Mouse (Mus musculus) midbrain, embryonic 16.5 days (tissue): ENCODE measurements around the gene Ankrd34a. TPM values are rescaled to one million over a fixed set of nuclear protein-coding genes. Genes with fewer than 3 reads are reported as not detected.

Source experiments
- ATAC-seq: fragments of 200-750 bp; cut with Nextera tagmentation; 2 replicates; pipeline ENCODE4 v1.8.0; 2017; ENCODE audit warnings: moderate TSS enrichment
- H3K27ac ChIP-seq: fragments of 300-500 bp; sonication (generic); 2 replicates; pipeline ENCODE4 v1.5.1; 2014; ENCODE audit warnings: mild to moderate bottlenecking, low read length, mixed read lengths
- H3K27me3 ChIP-seq: fragments of 300-500 bp; sonication (generic); 2 replicates; pipeline ENCODE4 v1.6.1; 2014; ENCODE audit warnings: low read depth, low read length, mixed read lengths; ENCODE audit not compliant: control insufficient read depth, insufficient read depth
- H3K36me3 ChIP-seq: fragments of 300-500 bp; sonication (generic); 2 replicates; pipeline ENCODE4 v1.6.1; 2014; ENCODE audit warnings: mild to moderate bottlenecking, low read length, moderate library complexity, mixed read lengths; ENCODE audit not compliant: control insufficient read depth, insufficient read depth
- H3K4me1 ChIP-seq: fragments of 300-500 bp; sonication (generic); 2 replicates; pipeline ENCODE4 v1.6.1; 2014; ENCODE audit warnings: mild to moderate bottlenecking, low read length, mixed read lengths; ENCODE audit not compliant: control insufficient read depth, insufficient read depth
- H3K4me2 ChIP-seq: fragments of 300-500 bp; sonication (generic); 2 replicates; pipeline ENCODE4 v1.6.1; 2014; ENCODE audit warnings: mild to moderate bottlenecking, low read length, mixed read lengths
- H3K4me3 ChIP-seq: fragments of 300-500 bp; sonication (generic); 2 replicates; pipeline ENCODE4 v1.5.1; 2014; ENCODE audit warnings: low read depth, mild to moderate bottlenecking, low read length, moderate library complexity, mixed read lengths
- H3K9ac ChIP-seq: fragments of 300-500 bp; sonication (generic); 2 replicates; pipeline ENCODE4 v1.6.1; 2014; ENCODE audit warnings: low read depth, low read length, mixed read lengths
- H3K9me3 ChIP-seq: fragments of 300-500 bp; sonication (generic); replicated peaks from 2 replicates; pipeline ENCODE4 v1.6.1; 2014; ENCODE audit warnings: mild to moderate bottlenecking, low read length, mixed read lengths; ENCODE audit not compliant: control insufficient read depth, poor library complexity, severe bottlenecking
- WGBS: fragments of 180-500 bp; shearing (Covaris S2); extraction: QIAGEN DNeasy Blood & Tissue Kit; methylation state at CpG from one replicate; pipeline ENCODE4 v1.1.7; 2014; 5-methylcytosine and 5-hydroxymethylcytosine counted together
- polyA plus RNA-seq: library from polyadenylated mRNA; unstranded; fragments of >200 nt; fragmentation: Nextera tagmentation; extraction: Ambion mirVana; gene quantifications from 2 replicates; pipeline ENCODE4 v1.2.1, GENCODE M21; 2015

Ankrd34a gene
- polyA plus RNA-seq, 1 experiment from 2014 or later: 20.6 TPM

GRCm38 (mm10) chr3:96581771-96582515 is 14.5 kb upstream of the Ankrd34a start:
- no peak overlapping the region for H3K9ac ChIP-seq
- H3K36me3 ChIP-seq: no peaks in the 10 kb centered on the region
- no peak overlapping the region for H3K4me3 ChIP-seq
- 86% methylated on average over 16 of the region's 16 CpGs for WGBS
- H3K4me2 ChIP-seq: no peak overlapping the region
- H3K9me3 ChIP-seq: no peaks in the 10 kb centered on the region
- H3K27ac ChIP-seq: no peak overlapping the region
- no peak for ATAC-seq
- H3K4me1 ChIP-seq: peaks cover 7% of the 10 kb centered on the region
- H3K27me3 ChIP-seq: 0 out of 2 replicates have a peak, but pooled peaks cover 2% of the 10 kb centered on the region

GRCm38 (mm10) chr3:96583386-96583785 is 13.1 kb upstream of the Ankrd34a start:
- no peak overlapping the region for H3K4me3 ChIP-seq
- no peak overlapping the region for H3K4me2 ChIP-seq
- no peak overlapping the region for H3K9ac ChIP-seq
- 94% methylated on average over 5 of the region's 5 CpGs for WGBS
- peaks cover 7% of the 10 kb centered on the region for H3K4me1 ChIP-seq
- H3K36me3 ChIP-seq: no peaks in the 10 kb centered on the region
- H3K9me3 ChIP-seq: no peaks in the 10 kb centered on the region
- ATAC-seq: no peak
- no peak overlapping the region for H3K27ac ChIP-seq
- 0 out of 2 replicates have a peak, but pooled peaks cover 2% of the 10 kb centered on the region for H3K27me3 ChIP-seq

GRCm38 (mm10) chr3:96590657-96591056 is 5.8 kb upstream of the Ankrd34a start:
- Histone ChIP-seq H3K27me3 (no peaks in the 10 kb centered on the region), H3K4me1 (peaks cover 20% of the 10 kb centered on the region), H3K9ac (no peak overlapping the region), H3K4me2 (no peak overlapping the region), H3K27ac (no peak overlapping the region), H3K4me3 (no peak overlapping the region), H3K9me3 (no peaks in the 10 kb centered on the region), H3K36me3 (no peaks in the 10 kb centered on the region)
- no peak for ATAC-seq
- WGBS: 83% methylated on average over 4 of the region's 4 CpGs

- Histone ChIP-seq H3K4me1 (peaks cover 33% of the 10 kb centered on the region), H3K9ac (peak overlapping the region; percentile 78), H3K4me3 (peak overlapping the region; percentile 68), H3K36me3 (no peaks in the 10 kb centered on the region), H3K27ac (peak overlapping the region; percentile 83), H3K9me3 (no peaks in the 10 kb centered on the region), H3K27me3 (no peaks in the 10 kb centered on the region), H3K4me2 (peak overlapping the region; percentile 95)
- 1% methylated on average over 10 of the region's 10 CpGs for WGBS
- no peak for ATAC-seq
Measured at GRCm38 (mm10) chr3:96593374-96593773, 3.1 kb upstream of the Ankrd34a start.

GRCm38 (mm10) chr3:96593790-96594560 is 2.5 kb upstream of the Ankrd34a start, which contains the start of gene Polr3gl:
Gene Polr3gl (minus strand): TSS chr3:96594181.
- Histone ChIP-seq H3K9ac (peak within 1 kb of the TSS; percentile 78), H3K4me1 (peaks cover 39% of the 10 kb centered on the region), H3K4me2 (peak within 1 kb of the TSS; percentile 95), H3K9me3 (no peaks in the 10 kb centered on the region), H3K36me3 (no peaks in the 10 kb centered on the region), H3K27me3 (no peaks in the 10 kb centered on the region), H3K4me3 (peak within 1 kb of the TSS; percentile 68), H3K27ac (peak within 1 kb of the TSS; percentile 83)
- WGBS: 0% methylated on average over 36 of the region's 38 CpGs
- ATAC-seq: peak; percentile 86

- H3K4me2 ChIP-seq: no peak overlapping the region
- no peaks in the 10 kb centered on the region for H3K9me3 ChIP-seq
- no peaks in the 10 kb centered on the region for H3K36me3 ChIP-seq
- no peak for ATAC-seq
- peaks cover 42% of the 10 kb centered on the region for H3K4me1 ChIP-seq
- 80% methylated on average over 5 of the region's 5 CpGs for WGBS
- no peak overlapping the region for H3K27ac ChIP-seq
- no peak overlapping the region for H3K4me3 ChIP-seq
- no peak overlapping the region for H3K9ac ChIP-seq
- no peaks in the 10 kb centered on the region for H3K27me3 ChIP-seq
Measured at GRCm38 (mm10) chr3:96594851-96595250, 1.6 kb upstream of the Ankrd34a start.

- Histone ChIP-seq H3K4me3 (peak overlapping the region; percentile 57), H3K4me2 (peak overlapping the region; percentile 85), H3K9me3 (no peaks in the 10 kb centered on the region), H3K27me3 (no peaks in the 10 kb centered on the region), H3K4me1 (peaks cover 47% of the 10 kb centered on the region), H3K27ac (peak overlapping the region; percentile 66), H3K36me3 (no peaks in the 10 kb centered on the region), H3K9ac (peak overlapping the region; percentile 85; the same call in 1 of the 2 replicates)
- no peak for ATAC-seq
- 25% methylated on average over 6 of the region's 6 CpGs for WGBS
Measured at GRCm38 (mm10) chr3:96595661-96596060, 775 bp upstream of the Ankrd34a start.

- 0% methylated on average over 8 of the region's 12 CpGs for WGBS
- ATAC-seq: no peak
- peaks cover 49% of the 10 kb centered on the region for H3K4me1 ChIP-seq
- no peaks in the 10 kb centered on the region for H3K9me3 ChIP-seq
- peak overlapping the region; percentile 85 for H3K4me2 ChIP-seq
- H3K4me3 ChIP-seq: peak overlapping the region; percentile 57
- H3K27ac ChIP-seq: peak overlapping the region; percentile 66
- peak overlapping the region; percentile 85 for H3K9ac ChIP-seq
- no peaks in the 10 kb centered on the region for H3K27me3 ChIP-seq
- H3K36me3 ChIP-seq: no peaks in the 10 kb centered on the region
Measured at GRCm38 (mm10) chr3:96596855-96597254, 419 bp downstream of the Ankrd34a start.

- peak overlapping the region; percentile 66 for H3K27ac ChIP-seq
- H3K4me1 ChIP-seq: peaks cover 52% of the 10 kb centered on the region
- H3K36me3 ChIP-seq: no peaks in the 10 kb centered on the region
- under 1% methylated on average over 40 of the region's 40 CpGs for WGBS
- H3K4me3 ChIP-seq: peak overlapping the region; percentile 57
- ATAC-seq: 0 out of 2 replicates have a peak, but pooled peaks have one; percentile 2
- H3K9ac ChIP-seq: peak overlapping the region; percentile 85
- no peaks in the 10 kb centered on the region for H3K27me3 ChIP-seq
- H3K4me2 ChIP-seq: peak overlapping the region; percentile 85
- no peaks in the 10 kb centered on the region for H3K9me3 ChIP-seq
Measured at GRCm38 (mm10) chr3:96597435-96597891, 1.0 kb downstream of the Ankrd34a start.
